Mouse (Mus musculus): ENCODE data around the gene Knstrn. TPM values are rescaled to one million over a fixed set of nuclear protein-coding genes. Genes with fewer than 3 reads are reported as not detected.

The Knstrn gene
- total RNA-seq, 1 experiment, result 36.5 TPM

- TF ChIP-seq ZC3H11A (IDR thresholded peaks at IDR 0.05; ENCODE audit: borderline replicate concordance, low read depth, low read length) (no peak), MAFK (IDR thresholded peaks at IDR 0.05; ENCODE audit: insufficient read depth, low read depth, low read length) (no peak)
- H3K9ac ChIP-seq (ENCODE audit: insufficient read depth, low read depth, low read length, poor library complexity, severe bottlenecking), result no peak overlapping the region
- in situ Hi-C loops (cut with MboI; ENCODE audit: low sequenced_read_pairs in 2 of 2, unreplicated experiment in 2 of 2), result loop anchor here in 1 of 2 experiments (25.0 kb wide), 1 partner anchor 401 kb away; the partner anchor contains the start of gene Srp14
- no peaks in the 10 kb centered on the region for H3K9me3 ChIP-seq (ENCODE audit: control insufficient read depth, insufficient read depth, low read depth, low read length)
- H3K36me3 ChIP-seq (ENCODE audit: control insufficient read depth, insufficient read depth, low read length, poor library complexity, severe bottlenecking), result no peaks in the 10 kb centered on the region
- H3K4me1 ChIP-seq (ENCODE audit: control insufficient read depth in 2 of 2, insufficient read depth in 2 of 2, low read length in 2 of 2, poor library complexity in 1 of 2), result peaks cover 0 to 4% of the 10 kb centered on the region in 2 experiments; a peak in 1 of 4 replicates
- H3K27ac ChIP-seq (ENCODE audit: insufficient read depth, low read depth, low read length, poor library complexity, severe bottlenecking), result no peak overlapping the region
- no peak for DNase-seq (ENCODE audit: low read depth, low spot score)
- H3K4me3 ChIP-seq (ENCODE audit: insufficient read depth in 1 of 2, low read depth in 1 of 2, low read length in 2 of 2, poor library complexity in 1 of 2, severe bottlenecking in 1 of 2), result no peak overlapping the region
Measured at GRCm38 (mm10) chr2:118887845-118888548, 74.2 kb downstream of the Knstrn start.

GRCm38 (mm10) chr2:118891173-118891572 is 77.4 kb downstream of the Knstrn start:
- no peaks in the 10 kb centered on the region for H3K36me3 ChIP-seq (ENCODE audit: control insufficient read depth, insufficient read depth, low read length, poor library complexity, severe bottlenecking)
- peaks cover 0 to 2% of the 10 kb centered on the region in 2 experiments; a peak in 2 of 4 replicates for H3K4me1 ChIP-seq (ENCODE audit: control insufficient read depth in 2 of 2, insufficient read depth in 2 of 2, low read length in 2 of 2, poor library complexity in 1 of 2)
- no peak overlapping the region for H3K9ac ChIP-seq (ENCODE audit: insufficient read depth, low read depth, low read length, poor library complexity, severe bottlenecking)
- no peak for TF ChIP-seq CHD2 (IDR thresholded peaks at IDR 0.05; ENCODE audit: low read depth, low read length)
- no peak for TF ChIP-seq MAFK (IDR thresholded peaks at IDR 0.05; ENCODE audit: insufficient read depth, low read depth, low read length)
- no peak for TF ChIP-seq ZNF384 (IDR thresholded peaks at IDR 0.05; ENCODE audit: low read depth, low read length)
- no peak for TF ChIP-seq ZC3H11A (IDR thresholded peaks at IDR 0.05; ENCODE audit: borderline replicate concordance, low read depth, low read length)
- in situ Hi-C loops (cut with MboI; ENCODE audit: low sequenced_read_pairs in 2 of 2, unreplicated experiment in 2 of 2), result loop anchor here (5.0 to 25.0 kb wide), 2 partner anchors 189 to 404 kb away; partner anchors contain the start of genes Ankrd63 (in 1 of the 2) and Srp14 (in 1 of the 2)
- H3K4me3 ChIP-seq (ENCODE audit: insufficient read depth in 1 of 2, low read depth in 1 of 2, low read length in 2 of 2, poor library complexity in 1 of 2, severe bottlenecking in 1 of 2), result no peak overlapping the region
- no peaks in the 10 kb centered on the region for H3K9me3 ChIP-seq (ENCODE audit: control insufficient read depth, insufficient read depth, low read depth, low read length)
- H3K27ac ChIP-seq (ENCODE audit: insufficient read depth, low read depth, low read length, poor library complexity, severe bottlenecking), result no peak overlapping the region
- DNase-seq (ENCODE audit: low read depth, low spot score), result no peak

GRCm38 (mm10) chr2:118895990-118896913 is 82.4 kb downstream of the Knstrn start:
- H3K36me3 ChIP-seq (ENCODE audit: control insufficient read depth, insufficient read depth, low read length, poor library complexity, severe bottlenecking), result no peaks in the 10 kb centered on the region
- H3K27ac ChIP-seq (ENCODE audit: insufficient read depth, low read depth, low read length, poor library complexity, severe bottlenecking), result no peak overlapping the region
- no peak overlapping the region for H3K9ac ChIP-seq (ENCODE audit: insufficient read depth, low read depth, low read length, poor library complexity, severe bottlenecking)
- H3K4me3 ChIP-seq (ENCODE audit: insufficient read depth in 1 of 2, low read depth in 1 of 2, low read length in 2 of 2, poor library complexity in 1 of 2, severe bottlenecking in 1 of 2), result peak overlapping the region; percentile 60 to 62
- 0 out of 2 replicates have a peak, but pooled peaks have one; percentile 8 for TF ChIP-seq CHD2 (IDR thresholded peaks at IDR 0.05; ENCODE audit: low read depth, low read length)
- no peak for TF ChIP-seq MAFK (IDR thresholded peaks at IDR 0.05; ENCODE audit: insufficient read depth, low read depth, low read length)
- TF ChIP-seq HCFC1 (IDR thresholded peaks at IDR 0.05; ENCODE audit: borderline replicate concordance, insufficient read depth, low read length), result peak; percentile 41; the same call in 1 of the 2 replicates
- TF ChIP-seq ZNF384 (IDR thresholded peaks at IDR 0.05; ENCODE audit: low read depth, low read length), result peak; percentile 71
- H3K9me3 ChIP-seq (ENCODE audit: control insufficient read depth, insufficient read depth, low read depth, low read length), result no peaks in the 10 kb centered on the region
- DNase-seq (ENCODE audit: low read depth, low spot score), result no peak
- in situ Hi-C loops (cut with MboI; ENCODE audit: low sequenced_read_pairs in 2 of 2, unreplicated experiment in 2 of 2), result loop anchor here (5.0 to 25.0 kb wide), 2 partner anchors 149 to 409 kb away; partner anchors contain the start of genes Inafm2 (in 1 of the 2) and Srp14 (in 1 of the 2)
- H3K4me1 ChIP-seq (ENCODE audit: control insufficient read depth in 2 of 2, insufficient read depth in 2 of 2, low read length in 2 of 2, poor library complexity in 1 of 2), result peaks cover 0 to 14% of the 10 kb centered on the region in 2 experiments; a peak in 2 of 4 replicates

- in situ Hi-C loops (cut with MboI; ENCODE audit: low sequenced_read_pairs in 2 of 2, unreplicated experiment in 2 of 2), result loop anchor here (5.0 to 25.0 kb wide), 2 partner anchors 150 to 410 kb away; partner anchors contain the start of genes Inafm2 (in 1 of the 2) and Srp14 (in 1 of the 2)
- Histone ChIP-seq H3K9ac (ENCODE audit: insufficient read depth, low read depth, low read length, poor library complexity, severe bottlenecking) (no peak overlapping the region), H3K4me1 (ENCODE audit: control insufficient read depth in 2 of 2, insufficient read depth in 2 of 2, low read length in 2 of 2, poor library complexity in 1 of 2) (peaks cover 0 to 14% of the 10 kb centered on the region in 2 experiments; a peak in 2 of 4 replicates)
Measured at GRCm38 (mm10) chr2:118896914-118897291, 83.1 kb downstream of the Knstrn start.

More at GRCm38 (mm10) chr2:118896914-118897291, 83.1 kb downstream of the Knstrn start:
- no peak overlapping the region for H3K27ac ChIP-seq (ENCODE audit: insufficient read depth, low read depth, low read length, poor library complexity, severe bottlenecking)
- no peak for TF ChIP-seq MAFK (IDR thresholded peaks at IDR 0.05; ENCODE audit: insufficient read depth, low read depth, low read length)
- no peak for TF ChIP-seq CHD2 (IDR thresholded peaks at IDR 0.05; ENCODE audit: low read depth, low read length)
- TF ChIP-seq ZC3H11A (IDR thresholded peaks at IDR 0.05; ENCODE audit: borderline replicate concordance, low read depth, low read length), result no peak
- TF ChIP-seq ZNF384 (IDR thresholded peaks at IDR 0.05; ENCODE audit: low read depth, low read length), result no peak
- TF ChIP-seq HCFC1 (IDR thresholded peaks at IDR 0.05; ENCODE audit: borderline replicate concordance, insufficient read depth, low read length), result no peak
- no peaks in the 10 kb centered on the region for H3K36me3 ChIP-seq (ENCODE audit: control insufficient read depth, insufficient read depth, low read length, poor library complexity, severe bottlenecking)
- DNase-seq (ENCODE audit: low read depth, low spot score), result no peak
- H3K4me3 ChIP-seq (ENCODE audit: insufficient read depth in 1 of 2, low read depth in 1 of 2, low read length in 2 of 2, poor library complexity in 1 of 2, severe bottlenecking in 1 of 2), result peak overlapping the region; percentile 60 to 62; a peak in 3 of 4 replicates
- no peaks in the 10 kb centered on the region for H3K9me3 ChIP-seq (ENCODE audit: control insufficient read depth, insufficient read depth, low read depth, low read length)

Data from ES-E14 (cell line).